Mouse (Mus musculus): ENCODE results near the gene Tnni3k. TPM values are rescaled to one million over a fixed set of nuclear protein-coding genes. Genes with fewer than 3 reads are reported as not detected.

Tnni3k gene
- polyA plus RNA-seq, 1 experiment, result not detected

DNA sequence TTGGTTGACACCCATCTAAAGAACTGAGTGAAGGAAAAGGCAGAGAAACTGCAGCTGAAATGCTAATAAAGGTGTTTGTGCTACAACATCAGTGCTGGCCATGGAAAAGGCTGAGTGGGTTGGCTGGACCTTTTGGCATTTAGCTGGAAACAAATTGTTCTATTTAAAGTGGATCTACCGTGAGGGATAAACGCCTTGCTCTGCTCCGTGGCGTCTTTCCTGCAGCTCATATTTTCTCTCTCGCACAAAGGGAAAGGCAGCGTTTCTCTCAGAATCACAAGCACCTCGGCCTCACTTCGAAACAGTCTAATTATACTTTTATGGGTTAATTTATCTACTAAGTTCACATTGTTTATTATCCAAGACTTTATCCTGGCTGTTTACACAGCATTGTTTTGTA is 254.8 kb downstream of the Tnni3k start:
- TF ChIP-seq CTCF (IDR thresholded peaks at IDR 0.05; ENCODE audit: control insufficient read depth, insufficient read depth, insufficient replicate concordance, low read depth, low read length) (no peak), POLR2A (IDR thresholded peaks at IDR 0.05; ENCODE audit: control insufficient read depth, low read depth, low read length) (no peak)

DNA sequence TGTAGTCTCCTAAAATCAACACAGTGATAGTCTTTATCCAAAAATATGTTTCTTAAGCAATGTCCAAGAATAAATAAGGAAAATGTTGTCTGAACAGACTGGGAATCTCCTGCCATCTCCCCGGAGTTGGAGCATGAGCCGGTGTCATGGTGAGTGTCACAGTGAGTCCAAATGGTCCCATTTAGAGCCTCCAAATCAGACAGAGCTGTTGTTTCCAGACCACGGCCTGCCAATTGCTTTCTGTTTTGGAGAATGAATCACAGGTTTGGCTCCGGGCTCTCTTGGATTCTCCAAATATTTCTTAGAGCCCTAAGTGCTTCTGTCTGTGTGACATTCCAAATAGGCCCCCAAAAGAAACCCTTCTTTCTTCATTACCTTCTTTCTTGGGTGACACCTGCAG is 256.4 kb downstream of the Tnni3k start:
- TF ChIP-seq POLR2A (IDR thresholded peaks at IDR 0.05; ENCODE audit: control insufficient read depth, low read depth, low read length) (no peak), CTCF (IDR thresholded peaks at IDR 0.05; ENCODE audit: control insufficient read depth, insufficient read depth, insufficient replicate concordance, low read depth, low read length) (no peak)
- H3K4me1 ChIP-seq (ENCODE audit: control insufficient read depth, insufficient read depth, low read length), result no peaks in the 10 kb centered on the region

More for the DNA sequence above, 254.8 kb downstream of the Tnni3k start:
- Histone ChIP-seq H3K4me3 (ENCODE audit: control insufficient read depth, low read depth, low read length) (no peak overlapping the region), H3K36me3 (ENCODE audit: control insufficient read depth, insufficient read depth, low read length) (no peaks in the 10 kb centered on the region), H3K4me1 (ENCODE audit: control insufficient read depth, insufficient read depth, low read length) (no peaks in the 10 kb centered on the region), H3K27ac (ENCODE audit: control insufficient read depth, insufficient read depth, low read depth, low read length) (no peak overlapping the region), H3K27me3 (ENCODE audit: control insufficient read depth, insufficient read depth, low read length) (no peaks in the 10 kb centered on the region)

DNA sequence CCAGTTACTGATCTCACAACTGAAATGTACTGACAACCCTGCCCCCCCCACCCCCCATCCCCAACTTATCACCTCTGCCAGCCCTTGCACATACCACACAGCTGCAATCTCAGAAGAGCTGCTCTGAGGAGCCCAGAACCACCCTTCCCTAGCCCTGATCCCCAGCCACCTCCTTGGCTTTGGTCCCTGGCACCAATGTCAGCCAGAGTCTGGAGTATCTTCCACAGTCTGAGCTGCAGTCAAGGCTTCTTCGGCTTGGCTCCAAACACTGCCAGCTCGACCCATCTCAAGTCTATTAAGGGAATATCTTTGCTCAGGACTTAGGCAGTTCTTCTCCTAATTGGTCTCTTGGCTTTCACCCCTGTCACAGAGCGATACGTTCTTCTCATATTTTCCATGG is 261.6 kb downstream of the Tnni3k start:
- Histone ChIP-seq H3K4me1 (ENCODE audit: control insufficient read depth, insufficient read depth, low read length) (no peaks in the 10 kb centered on the region), H3K36me3 (ENCODE audit: control insufficient read depth, insufficient read depth, low read length) (no peaks in the 10 kb centered on the region), H3K27me3 (ENCODE audit: control insufficient read depth, insufficient read depth, low read length) (no peaks in the 10 kb centered on the region), H3K27ac (ENCODE audit: control insufficient read depth, insufficient read depth, low read depth, low read length) (no peak overlapping the region), H3K4me3 (ENCODE audit: control insufficient read depth, low read depth, low read length) (no peak overlapping the region)
- no peak for TF ChIP-seq CTCF (IDR thresholded peaks at IDR 0.05; ENCODE audit: control insufficient read depth, insufficient read depth, insufficient replicate concordance, low read depth, low read length)
- TF ChIP-seq POLR2A (IDR thresholded peaks at IDR 0.05; ENCODE audit: control insufficient read depth, low read depth, low read length), result no peak

More for the DNA sequence above, 256.4 kb downstream of the Tnni3k start:
- Histone ChIP-seq H3K4me3 (ENCODE audit: control insufficient read depth, low read depth, low read length) (no peak overlapping the region), H3K27ac (ENCODE audit: control insufficient read depth, insufficient read depth, low read depth, low read length) (no peak overlapping the region), H3K27me3 (ENCODE audit: control insufficient read depth, insufficient read depth, low read length) (no peaks in the 10 kb centered on the region), H3K36me3 (ENCODE audit: control insufficient read depth, insufficient read depth, low read length) (no peaks in the 10 kb centered on the region)

DNA sequence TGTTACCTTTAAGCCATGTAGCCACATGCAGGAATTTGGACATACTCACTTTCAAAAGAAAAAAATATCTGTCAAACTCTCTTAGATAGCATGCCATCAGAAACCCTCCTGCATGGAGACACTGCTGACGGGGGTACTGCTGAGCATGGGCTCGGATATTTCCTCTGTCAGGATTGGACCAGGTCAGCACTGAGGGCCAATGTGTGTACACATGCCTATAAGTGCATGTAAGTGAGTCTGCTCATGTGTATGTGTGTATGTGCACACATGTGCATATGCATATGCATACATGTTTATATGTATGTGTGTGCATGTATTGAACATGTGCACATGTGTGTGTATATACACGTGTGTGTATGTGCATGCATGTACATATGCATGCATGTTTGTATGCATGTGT is 267.6 kb downstream of the Tnni3k start:
- no peaks in the 10 kb centered on the region for H3K27me3 ChIP-seq (ENCODE audit: control insufficient read depth, insufficient read depth, low read length)

DNA sequence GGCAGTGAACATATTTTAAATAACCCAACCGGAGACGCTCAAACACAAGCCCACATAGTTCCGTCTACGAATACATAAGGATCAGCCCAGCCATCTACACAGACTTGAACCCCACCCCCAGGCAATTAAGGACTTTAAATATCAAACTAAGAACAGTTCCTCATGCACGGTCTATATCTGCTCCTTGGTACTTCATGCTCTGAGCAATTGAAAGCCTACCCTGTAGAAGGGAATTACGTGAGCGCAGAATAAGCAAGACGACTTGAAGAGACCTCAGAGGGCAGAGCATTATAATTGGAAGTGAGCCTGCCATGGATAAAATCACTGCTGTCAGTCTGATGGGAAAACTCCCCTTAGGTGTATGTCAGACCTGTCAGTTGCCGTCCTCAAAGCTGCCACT is 268.9 kb downstream of the Tnni3k start:
- no peak overlapping the region for H3K4me3 ChIP-seq (ENCODE audit: control insufficient read depth, low read depth, low read length)
- TF ChIP-seq CTCF (IDR thresholded peaks at IDR 0.05; ENCODE audit: control insufficient read depth, insufficient read depth, insufficient replicate concordance, low read depth, low read length), result no peak
- TF ChIP-seq POLR2A (IDR thresholded peaks at IDR 0.05; ENCODE audit: control insufficient read depth, low read depth, low read length), result no peak
- H3K36me3 ChIP-seq (ENCODE audit: control insufficient read depth, insufficient read depth, low read length), result no peaks in the 10 kb centered on the region
- H3K4me1 ChIP-seq (ENCODE audit: control insufficient read depth, insufficient read depth, low read length), result no peaks in the 10 kb centered on the region
- no peaks in the 10 kb centered on the region for H3K27me3 ChIP-seq (ENCODE audit: control insufficient read depth, insufficient read depth, low read length)
- H3K27ac ChIP-seq (ENCODE audit: control insufficient read depth, insufficient read depth, low read depth, low read length), result no peak overlapping the region

More for the DNA sequence above, 267.6 kb downstream of the Tnni3k start:
- Histone ChIP-seq H3K27ac (ENCODE audit: control insufficient read depth, insufficient read depth, low read depth, low read length) (no peak overlapping the region), H3K4me3 (ENCODE audit: control insufficient read depth, low read depth, low read length) (no peak overlapping the region), H3K36me3 (ENCODE audit: control insufficient read depth, insufficient read depth, low read length) (no peaks in the 10 kb centered on the region), H3K4me1 (ENCODE audit: control insufficient read depth, insufficient read depth, low read length) (no peaks in the 10 kb centered on the region)
- TF ChIP-seq CTCF (IDR thresholded peaks at IDR 0.05; ENCODE audit: control insufficient read depth, insufficient read depth, insufficient replicate concordance, low read depth, low read length) (no peak), POLR2A (IDR thresholded peaks at IDR 0.05; ENCODE audit: control insufficient read depth, low read depth, low read length) (no peak)

DNA sequence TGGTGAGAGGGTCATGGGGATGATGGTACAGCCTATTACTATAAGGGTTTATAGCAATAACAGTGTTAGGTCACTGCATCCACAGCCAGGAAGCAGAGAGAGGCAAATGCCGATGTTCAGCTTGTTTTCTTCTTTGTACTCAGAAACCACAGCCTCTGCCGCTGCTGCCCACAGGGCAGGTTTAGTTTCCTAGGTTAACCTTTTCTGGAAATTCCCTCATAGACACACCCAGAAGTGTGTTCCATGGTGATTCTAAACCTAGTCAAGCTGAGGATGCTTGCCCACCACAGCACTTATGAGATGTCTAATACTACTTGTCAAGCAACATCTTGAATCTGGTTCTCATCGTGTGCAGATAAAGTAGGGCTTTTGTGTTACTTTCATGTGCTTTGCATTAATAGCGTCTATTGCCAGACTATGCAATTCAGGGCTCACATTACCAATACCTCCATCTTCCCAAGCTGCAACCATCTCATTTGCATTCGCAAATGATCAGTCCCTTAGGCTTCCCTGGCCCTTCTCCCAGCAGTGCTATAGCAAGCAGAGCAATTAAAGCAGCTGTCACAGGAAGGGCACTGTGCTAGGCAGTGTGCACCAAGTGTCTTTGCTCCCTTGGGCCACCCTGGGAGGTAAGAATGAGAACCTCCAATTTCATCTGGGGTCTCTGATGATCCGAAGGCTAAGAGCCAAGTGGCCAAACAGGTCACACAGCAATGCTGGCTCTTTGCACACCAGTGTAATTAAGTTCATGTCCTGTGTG is 276.2 kb downstream of the Tnni3k start:
- H3K27ac ChIP-seq (ENCODE audit: control insufficient read depth, insufficient read depth, low read depth, low read length), result no peak overlapping the region
- H3K4me1 ChIP-seq (ENCODE audit: control insufficient read depth, insufficient read depth, low read length), result no peaks in the 10 kb centered on the region
- no peaks in the 10 kb centered on the region for H3K36me3 ChIP-seq (ENCODE audit: control insufficient read depth, insufficient read depth, low read length)
- no peaks in the 10 kb centered on the region for H3K27me3 ChIP-seq (ENCODE audit: control insufficient read depth, insufficient read depth, low read length)
- TF ChIP-seq POLR2A (IDR thresholded peaks at IDR 0.05; ENCODE audit: control insufficient read depth, low read depth, low read length), result no peak
- no peak for TF ChIP-seq CTCF (IDR thresholded peaks at IDR 0.05; ENCODE audit: control insufficient read depth, insufficient read depth, insufficient replicate concordance, low read depth, low read length)
- H3K4me3 ChIP-seq (ENCODE audit: control insufficient read depth, low read depth, low read length), result no peak overlapping the region

DNA sequence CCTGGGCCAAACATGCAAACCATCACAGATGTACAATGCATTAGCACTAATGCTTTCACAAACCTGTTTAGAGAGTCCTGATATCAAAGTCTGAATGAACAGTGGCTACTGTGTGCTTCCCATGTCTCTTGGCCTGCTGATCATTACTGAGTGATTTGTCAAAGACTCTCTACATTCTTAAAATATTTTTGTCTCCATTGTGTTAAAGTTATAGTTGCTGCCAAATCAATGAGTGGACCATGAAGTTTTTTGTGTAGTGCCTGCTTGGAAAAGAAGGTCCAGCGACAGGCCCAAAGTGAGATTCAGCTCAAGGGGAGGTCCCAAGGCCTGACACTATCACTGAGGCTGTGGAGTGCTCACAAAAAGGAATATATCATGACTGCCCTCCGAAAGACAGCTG is 283.6 kb downstream of the Tnni3k start:
- TF ChIP-seq CTCF (IDR thresholded peaks at IDR 0.05; ENCODE audit: control insufficient read depth, insufficient read depth, insufficient replicate concordance, low read depth, low read length) (no peak), POLR2A (IDR thresholded peaks at IDR 0.05; ENCODE audit: control insufficient read depth, low read depth, low read length) (no peak)
- Histone ChIP-seq H3K27me3 (ENCODE audit: control insufficient read depth, insufficient read depth, low read length) (no peaks in the 10 kb centered on the region), H3K36me3 (ENCODE audit: control insufficient read depth, insufficient read depth, low read length) (no peaks in the 10 kb centered on the region), H3K4me3 (ENCODE audit: control insufficient read depth, low read depth, low read length) (no peak overlapping the region), H3K27ac (ENCODE audit: control insufficient read depth, insufficient read depth, low read depth, low read length) (no peak overlapping the region), H3K4me1 (ENCODE audit: control insufficient read depth, insufficient read depth, low read length) (no peaks in the 10 kb centered on the region)
